Mouse (Mus musculus): ENCODE measurements around the gene Neu3.

Neu3 gene

DNA sequence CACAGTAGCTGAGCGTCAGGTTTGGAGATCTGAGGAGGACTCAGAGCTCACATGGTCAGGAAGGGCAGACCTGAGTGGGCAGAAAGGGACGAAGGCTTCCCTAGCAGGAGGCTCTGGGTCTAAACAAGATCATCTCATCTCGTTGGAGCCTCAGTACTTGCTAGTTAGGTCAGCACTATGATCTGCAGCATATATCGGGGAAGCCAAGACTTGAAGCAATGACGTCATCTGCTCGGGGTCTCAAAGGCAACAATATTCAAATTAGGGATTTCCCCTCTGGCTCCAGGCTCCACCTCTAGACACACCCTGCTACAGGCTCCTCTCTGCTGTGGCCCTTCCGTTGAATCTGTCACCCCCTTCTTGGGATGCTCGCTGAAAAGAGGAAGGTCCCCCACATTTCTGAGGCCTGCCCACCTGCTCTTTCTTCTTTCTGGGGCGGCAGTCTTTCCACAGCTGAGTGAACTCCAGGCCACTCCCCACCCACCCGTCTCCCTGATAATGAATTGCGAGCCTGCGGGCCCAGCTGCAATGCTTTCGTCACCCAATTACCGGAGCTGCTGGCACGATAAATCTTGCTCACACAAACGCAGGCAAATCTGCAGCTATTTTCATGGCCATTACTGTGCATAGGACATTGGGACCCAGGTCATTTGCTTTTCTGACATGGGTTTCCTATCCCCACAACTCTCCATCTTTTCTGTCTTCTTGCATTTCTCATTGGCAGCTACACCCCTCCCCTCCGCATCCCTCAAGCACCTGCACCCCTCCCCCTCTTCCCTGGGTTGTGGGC lies 32.8 kb downstream of the Neu3 start:
- DNase-seq (ENCODE audit: low read depth, low spot score), result peak; percentile 57

GRCm38 (mm10) chr7:99794096-99794495 lies 34.1 kb downstream of the Neu3 start:
- DNase-seq (ENCODE audit: low read depth, low spot score), result no peak

DNA sequence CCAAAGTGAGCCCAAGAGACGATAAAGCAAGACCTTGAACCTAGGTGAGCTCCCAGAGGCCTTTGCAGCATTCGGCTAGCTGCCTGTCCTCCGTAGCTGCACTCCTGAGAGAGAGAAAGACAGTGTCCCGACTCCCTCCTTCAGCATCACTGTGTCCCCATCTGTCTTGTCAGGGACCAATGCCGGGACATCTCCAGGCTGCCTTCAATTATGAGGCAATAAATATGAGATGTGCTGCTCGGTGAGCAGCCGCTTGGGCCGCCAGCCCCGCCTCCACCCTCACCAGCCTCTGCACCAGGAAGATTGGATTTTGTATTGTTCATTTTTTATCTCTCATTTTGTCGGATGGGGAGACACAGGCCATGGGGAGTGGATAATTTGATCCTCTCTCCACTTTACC lies 37.4 kb downstream of the Neu3 start:
- DNase-seq (ENCODE audit: low read depth, low spot score), result no peak

- no peak for DNase-seq (ENCODE audit: low read depth, low spot score)
Measured at GRCm38 (mm10) chr7:99788563-99788962, 39.7 kb downstream of the Neu3 start.

DNA sequence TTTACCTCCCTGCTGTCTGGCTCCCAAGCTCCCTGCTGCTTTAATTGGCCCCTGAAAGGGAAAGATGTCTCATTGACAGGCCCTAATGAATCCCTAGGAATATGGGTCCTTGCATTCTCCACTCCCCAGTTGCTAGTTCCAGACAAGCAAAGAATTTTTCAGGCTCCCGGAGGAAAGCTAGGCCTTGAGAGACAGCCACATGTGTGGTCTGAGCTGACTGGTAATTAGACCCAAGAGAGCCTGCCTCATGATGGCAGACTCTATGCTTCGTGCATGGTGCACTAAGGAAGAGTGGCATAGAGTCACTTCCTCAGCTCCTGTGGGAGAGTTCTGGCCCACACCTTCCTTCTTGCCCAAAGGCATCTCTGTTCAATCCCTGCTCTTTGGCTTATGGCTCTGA lies 40.3 kb downstream of the Neu3 start:
- no peak for DNase-seq (ENCODE audit: low read depth, low spot score)

DNA sequence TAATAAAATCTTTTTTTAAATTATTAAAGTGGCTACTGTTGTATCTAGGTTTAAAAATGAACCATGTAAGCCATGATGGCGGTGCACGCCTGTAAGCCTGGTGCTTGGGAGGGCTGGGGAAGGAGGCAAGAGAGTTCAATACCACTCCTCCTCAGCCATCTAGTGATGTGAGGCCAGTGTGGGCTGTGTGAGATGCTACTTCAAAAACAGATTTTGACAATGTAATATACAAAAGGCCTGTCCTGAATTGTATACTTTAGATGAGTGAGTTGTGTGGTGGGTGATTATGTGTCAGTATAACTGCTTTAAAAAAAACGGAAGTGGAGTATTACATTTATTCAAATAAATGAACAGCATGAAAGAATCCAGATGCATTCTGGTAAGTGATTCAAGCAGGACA lies 41.4 kb downstream of the Neu3 start:
- DNase-seq (ENCODE audit: low read depth, low spot score), result no peak

DNA sequence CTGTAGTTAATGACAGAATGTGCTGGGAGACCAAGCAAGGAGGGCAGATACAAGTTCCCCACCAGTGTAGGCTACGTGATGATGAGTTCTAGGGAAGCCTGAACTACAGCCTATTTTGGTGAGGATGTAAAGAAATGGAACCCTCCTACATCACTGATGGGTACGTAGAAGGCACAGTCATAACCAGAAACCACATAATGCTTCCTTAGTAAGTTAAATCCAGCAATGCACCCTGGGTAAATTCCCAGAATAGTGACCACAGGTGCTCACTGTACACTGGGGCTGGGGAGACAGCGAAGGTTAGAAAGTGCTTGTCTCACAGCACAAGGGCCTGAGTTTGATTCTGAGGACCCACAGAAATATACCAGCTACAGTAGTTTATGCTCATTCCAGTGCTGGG lies 42.7 kb downstream of the Neu3 start:
- no peak for DNase-seq (ENCODE audit: low read depth, low spot score)

DNA sequence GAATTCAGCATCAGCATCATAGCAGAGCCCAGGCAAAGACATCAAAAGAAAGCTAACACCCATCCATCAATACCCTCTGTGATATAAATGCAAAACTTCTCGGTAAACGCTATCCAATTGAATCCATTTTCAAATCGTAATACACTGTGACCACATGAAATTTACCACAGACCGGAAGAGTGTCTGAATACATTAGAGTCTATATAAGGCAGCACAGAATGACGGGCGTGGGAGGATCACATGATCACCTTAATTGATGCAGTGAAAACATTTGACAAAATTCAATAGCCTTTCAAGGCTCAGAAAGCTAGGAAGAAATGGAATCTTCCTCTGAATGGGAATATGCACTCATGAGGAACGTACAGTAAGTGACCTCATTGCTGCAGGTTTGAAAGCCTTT lies 44.8 kb downstream of the Neu3 start:
- DNase-seq (ENCODE audit: low read depth, low spot score), result no peak

- no peak for DNase-seq (ENCODE audit: low read depth, low spot score)
Measured at GRCm38 (mm10) chr7:99781916-99782315, 46.3 kb downstream of the Neu3 start.

DNA sequence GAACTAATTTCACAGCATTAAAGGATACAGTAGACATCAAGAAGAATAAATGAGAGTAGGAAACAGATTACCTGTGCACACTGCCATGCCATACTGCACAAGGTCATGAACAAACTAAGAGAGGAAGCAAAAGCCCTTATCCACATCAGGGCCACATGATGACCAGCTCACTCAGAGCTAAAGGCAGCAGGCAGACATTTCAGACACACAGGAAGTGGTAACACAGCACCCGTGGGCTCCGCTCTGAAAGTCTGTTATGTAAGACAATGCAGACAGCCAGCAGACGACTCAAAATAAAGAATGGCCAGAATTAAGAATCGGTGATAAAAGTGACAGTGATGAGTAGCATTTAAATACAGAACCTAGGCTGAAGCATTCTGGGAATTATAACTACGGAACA lies 46.8 kb downstream of the Neu3 start:
- no peak for DNase-seq (ENCODE audit: low read depth, low spot score)

GRCm38 (mm10) chr7:99763207-99763606 lies 65.0 kb downstream of the Neu3 start, which contains the start of gene Olfr521:
Olfr521 (plus strand) TSS chr7:99763507.
- DNase-seq (ENCODE audit: low read depth, low spot score), result no peak
